Mouse (Mus musculus): ENCODE results near the gene Nf1. TPM values are rescaled to one million over a fixed set of nuclear protein-coding genes. Genes with fewer than 3 reads are reported as not detected.

Gene Nf1
- polyA plus RNA-seq, 1 experiment from 2014 or later: 12.7 TPM

DNA sequence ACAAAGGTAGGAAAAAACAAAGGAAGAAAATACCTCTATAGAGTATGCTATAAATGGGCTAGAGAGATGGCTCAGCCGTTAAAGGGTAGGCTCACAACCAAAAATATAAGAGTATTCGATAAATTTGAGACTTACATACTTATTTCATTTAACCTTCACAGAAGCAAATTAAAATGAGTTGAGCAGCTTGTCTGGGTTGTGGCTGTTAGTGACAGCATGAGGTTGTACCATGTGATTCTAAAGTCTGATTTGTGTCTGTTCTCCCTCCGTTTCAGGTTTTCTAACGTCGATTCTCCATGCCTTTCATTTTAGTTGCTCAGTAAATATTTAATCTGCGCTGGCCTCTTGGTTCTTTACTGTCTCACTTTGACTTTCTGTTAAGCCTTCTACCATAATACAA lies 179.8 kb downstream of the Nf1 start:
- Histone ChIP-seq H3K4me1 (replicated peaks; ENCODE audit: control insufficient read depth, insufficient read depth, low read length) (no peaks in the 10 kb centered on the region), H3K27me3 (ENCODE audit: control insufficient read depth, insufficient read depth, low read length) (no peaks in the 10 kb centered on the region), H3K36me3 (replicated peaks; ENCODE audit: control insufficient read depth, insufficient read depth) (no peaks in the 10 kb centered on the region), H3K27ac (no peak overlapping the region), H3K9ac (no peak overlapping the region), H3K9me3 (ENCODE audit: control insufficient read depth, low read length) (no peaks in the 10 kb centered on the region), H3K4me3 (replicated peaks; ENCODE audit: low read length) (no peak overlapping the region), H3K4me2 (replicated peaks) (no peak overlapping the region)
- DNase-seq (ENCODE audit: low spot score) (no peak), ATAC-seq (ENCODE audit: low FRiP score) (no peak)
- 88% methylated on average over 6 of the region's 6 CpGs for WGBS

DNA sequence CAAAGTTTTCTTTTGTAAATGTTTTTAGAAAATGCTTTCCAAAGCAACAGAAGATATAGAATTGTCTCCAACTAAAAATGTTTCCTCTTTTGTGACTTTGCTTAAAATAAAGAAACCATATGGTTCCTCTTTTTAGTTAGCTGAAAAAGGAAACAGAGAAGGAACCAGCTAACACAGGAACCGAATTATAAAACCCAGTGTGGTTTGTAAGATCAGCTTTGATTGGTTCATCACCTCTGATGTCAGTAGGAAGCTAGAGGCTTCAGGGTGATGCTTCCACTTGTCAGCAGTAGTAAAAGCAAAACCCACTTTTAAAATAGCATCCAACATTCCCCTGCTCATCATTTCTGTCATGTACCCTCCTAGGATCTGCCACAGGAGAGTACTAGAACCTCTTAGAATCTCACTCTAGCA lies 180.4 kb downstream of the Nf1 start:
- Histone ChIP-seq H3K9ac (no peak overlapping the region), H3K4me2 (replicated peaks) (no peak overlapping the region), H3K4me1 (replicated peaks; ENCODE audit: control insufficient read depth, insufficient read depth, low read length) (no peaks in the 10 kb centered on the region), H3K27me3 (ENCODE audit: control insufficient read depth, insufficient read depth, low read length) (no peaks in the 10 kb centered on the region), H3K27ac (no peak overlapping the region), H3K9me3 (ENCODE audit: control insufficient read depth, low read length) (no peaks in the 10 kb centered on the region), H3K36me3 (replicated peaks; ENCODE audit: control insufficient read depth, insufficient read depth) (no peaks in the 10 kb centered on the region), H3K4me3 (replicated peaks; ENCODE audit: low read length) (no peak overlapping the region)
- DNase-seq (ENCODE audit: low spot score) (no peak), ATAC-seq (ENCODE audit: low FRiP score) (no peak)
- whole genome bisulfite sequencing: 80% methylated on average over 1 of the region's 1 CpGs

DNA sequence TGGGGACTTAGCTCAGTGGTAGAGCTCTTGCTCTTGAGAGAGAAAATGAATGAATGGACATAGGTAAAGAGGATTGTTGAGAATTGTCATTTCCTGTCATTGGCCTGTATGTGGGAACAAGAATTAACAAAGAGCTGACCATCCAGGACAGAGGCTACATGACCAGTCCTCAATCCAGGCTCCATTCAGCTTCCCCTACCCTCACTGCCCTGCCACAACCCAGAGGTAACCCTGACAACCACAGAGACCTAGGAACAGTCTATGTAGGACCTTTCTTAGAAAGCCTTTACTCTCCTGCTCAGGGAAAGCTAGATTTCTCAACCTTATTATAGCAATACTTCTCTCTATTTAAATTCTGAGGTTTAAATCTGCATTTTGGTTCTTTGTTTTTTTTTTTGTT lies 181.3 kb downstream of the Nf1 start:
- H3K4me1 ChIP-seq (replicated peaks; ENCODE audit: control insufficient read depth, insufficient read depth, low read length): no peaks in the 10 kb centered on the region
- H3K36me3 ChIP-seq (replicated peaks; ENCODE audit: control insufficient read depth, insufficient read depth): no peaks in the 10 kb centered on the region
- no peaks in the 10 kb centered on the region for H3K9me3 ChIP-seq (ENCODE audit: control insufficient read depth, low read length)
- no peak overlapping the region for H3K27ac ChIP-seq
- no peak overlapping the region for H3K4me3 ChIP-seq (replicated peaks; ENCODE audit: low read length)
- ATAC-seq (ENCODE audit: low FRiP score): no peak
- H3K4me2 ChIP-seq (replicated peaks): no peak overlapping the region
- no peaks in the 10 kb centered on the region for H3K27me3 ChIP-seq (ENCODE audit: control insufficient read depth, insufficient read depth, low read length)
- H3K9ac ChIP-seq: no peak overlapping the region
- DNase-seq (ENCODE audit: low spot score): no peak

DNA sequence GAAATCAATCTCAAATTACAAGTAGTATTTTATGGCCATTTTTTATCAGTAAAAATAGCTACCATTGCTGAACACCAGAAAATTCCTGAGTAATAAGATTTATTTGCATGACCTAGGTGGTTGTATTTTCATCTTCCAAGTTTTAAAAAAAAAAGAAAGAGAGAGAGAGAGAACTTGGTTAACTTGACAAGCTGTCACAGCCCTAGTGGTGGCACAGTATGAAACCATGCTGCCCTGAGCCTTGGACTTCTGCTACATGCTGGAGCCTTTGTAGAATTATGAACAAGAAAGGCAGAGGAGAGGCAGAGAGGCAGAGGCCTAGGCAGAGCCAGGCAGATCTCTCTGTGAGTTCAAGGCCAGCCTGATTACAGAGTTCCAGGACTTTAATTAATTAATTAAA lies 182.4 kb downstream of the Nf1 start:
- no peaks in the 10 kb centered on the region for H3K4me1 ChIP-seq (replicated peaks; ENCODE audit: control insufficient read depth, insufficient read depth, low read length)
- no peaks in the 10 kb centered on the region for H3K36me3 ChIP-seq (replicated peaks; ENCODE audit: control insufficient read depth, insufficient read depth)
- no peak for ATAC-seq (ENCODE audit: low FRiP score)
- no peaks in the 10 kb centered on the region for H3K27me3 ChIP-seq (ENCODE audit: control insufficient read depth, insufficient read depth, low read length)
- no peak overlapping the region for H3K27ac ChIP-seq
- no peak for DNase-seq (ENCODE audit: low spot score)
- H3K4me2 ChIP-seq (replicated peaks): no peak overlapping the region
- no peak overlapping the region for H3K4me3 ChIP-seq (replicated peaks; ENCODE audit: low read length)
- no peaks in the 10 kb centered on the region for H3K9me3 ChIP-seq (ENCODE audit: control insufficient read depth, low read length)
- no peak overlapping the region for H3K9ac ChIP-seq

DNA sequence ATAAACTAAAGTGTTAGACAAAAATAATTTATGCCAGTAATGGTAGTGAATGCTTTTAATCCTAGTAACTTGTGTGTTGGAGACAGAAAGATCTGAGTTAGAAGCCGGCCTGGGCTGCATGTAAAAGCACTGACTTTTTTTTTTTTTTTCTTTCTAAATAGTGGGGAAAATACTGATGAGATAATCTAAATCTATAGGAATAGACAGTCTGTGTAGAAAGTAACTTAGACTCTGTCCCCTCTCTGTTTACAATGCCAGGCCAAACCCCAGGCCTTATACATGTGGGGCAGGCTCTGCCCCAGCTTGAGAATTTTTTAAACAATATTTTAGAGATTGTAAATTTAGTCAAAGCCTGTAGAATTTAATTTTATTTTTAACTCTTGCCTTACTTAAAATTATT lies 183.5 kb downstream of the Nf1 start:
- WGBS: 84% methylated on average over 1 of the region's 1 CpGs

DNA sequence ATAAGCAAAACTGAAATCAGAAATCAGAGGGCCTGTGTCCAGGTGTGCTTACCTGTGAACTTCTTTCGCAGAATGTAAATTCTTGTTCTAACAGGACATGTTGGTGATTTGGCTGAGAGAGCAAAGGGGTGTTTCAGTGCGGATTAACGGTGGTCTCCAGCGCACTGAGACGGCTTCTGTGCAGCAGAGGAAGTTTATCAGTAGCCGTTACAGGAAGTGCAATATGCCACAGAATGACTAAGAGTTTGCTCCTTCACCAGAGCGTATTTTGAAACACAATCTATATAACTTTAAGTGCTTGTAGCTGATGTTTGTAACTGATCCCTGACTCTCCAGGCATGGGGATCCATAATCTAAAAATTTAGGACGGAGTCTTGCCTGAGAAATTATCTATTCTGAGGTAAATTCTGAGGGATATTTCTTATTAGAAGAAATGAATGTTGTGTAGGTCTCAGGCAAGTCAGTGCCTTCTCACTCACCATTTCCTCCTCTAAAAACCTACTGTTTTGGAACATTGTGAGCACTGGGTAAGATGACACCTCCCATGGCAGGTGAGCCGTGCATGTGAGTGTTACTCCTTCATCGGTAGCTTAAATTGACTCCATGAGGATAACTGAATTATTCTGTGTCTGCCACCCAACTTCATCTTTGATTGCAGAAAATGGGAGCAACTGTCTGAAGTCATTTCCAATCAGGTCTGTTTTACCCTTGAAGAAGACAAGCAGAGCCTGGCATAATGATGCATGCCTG lies 184.2 kb downstream of the Nf1 start, which contains the start of gene Evi2b:
Gene Evi2b (minus strand): TSS at position 203 of the 750 bp plus-strand sequence.
- ATAC-seq (ENCODE audit: low FRiP score): no peak
- Histone ChIP-seq H3K27ac (no peak within 1 kb of the TSS), H3K4me3 (replicated peaks; ENCODE audit: low read length) (no peak within 1 kb of the TSS), H3K9me3 (ENCODE audit: control insufficient read depth, low read length) (no peaks in the 10 kb centered on the region), H3K9ac (no peak within 1 kb of the TSS), H3K4me2 (replicated peaks) (no peak within 1 kb of the TSS), H3K4me1 (replicated peaks; ENCODE audit: control insufficient read depth, insufficient read depth, low read length) (no peaks in the 10 kb centered on the region), H3K27me3 (ENCODE audit: control insufficient read depth, insufficient read depth, low read length) (no peaks in the 10 kb centered on the region), H3K36me3 (replicated peaks; ENCODE audit: control insufficient read depth, insufficient read depth) (peaks cover 11% of the 10 kb centered on the region)
- WGBS: 86% methylated on average over 10 of the region's 10 CpGs
- DNase-seq (ENCODE audit: low spot score): no peak

More for the DNA sequence above, 183.5 kb downstream of the Nf1 start:
- Histone ChIP-seq H3K4me2 (replicated peaks) (no peak overlapping the region), H3K9me3 (ENCODE audit: control insufficient read depth, low read length) (no peaks in the 10 kb centered on the region), H3K4me1 (replicated peaks; ENCODE audit: control insufficient read depth, insufficient read depth, low read length) (no peaks in the 10 kb centered on the region), H3K9ac (no peak overlapping the region), H3K36me3 (replicated peaks; ENCODE audit: control insufficient read depth, insufficient read depth) (peaks cover 6% of the 10 kb centered on the region), H3K27me3 (ENCODE audit: control insufficient read depth, insufficient read depth, low read length) (no peaks in the 10 kb centered on the region), H3K27ac (no peak overlapping the region), H3K4me3 (replicated peaks; ENCODE audit: low read length) (no peak overlapping the region)
- no peak for ATAC-seq (ENCODE audit: low FRiP score)
- DNase-seq (ENCODE audit: low spot score): no peak

DNA sequence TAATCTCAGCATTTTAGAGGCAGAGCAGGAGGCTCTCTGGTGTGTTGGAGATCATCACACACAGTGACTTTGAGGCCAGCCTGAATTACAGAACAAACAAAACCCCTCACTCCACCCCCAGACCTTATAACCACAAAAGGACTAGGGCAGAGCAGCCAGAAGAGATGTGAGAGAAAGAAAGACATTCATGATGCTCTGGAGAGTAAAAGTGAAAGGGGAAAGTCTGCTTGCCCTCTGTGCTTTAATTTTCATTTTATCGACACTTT lies 184.8 kb downstream of the Nf1 start:
- WGBS: 100% methylated on average over 1 of the region's 1 CpGs
- no peaks in the 10 kb centered on the region for H3K9me3 ChIP-seq (ENCODE audit: control insufficient read depth, low read length)
- no peak overlapping the region for H3K4me2 ChIP-seq (replicated peaks)
- peaks cover 11% of the 10 kb centered on the region for H3K36me3 ChIP-seq (replicated peaks; ENCODE audit: control insufficient read depth, insufficient read depth)
- H3K4me1 ChIP-seq (replicated peaks; ENCODE audit: control insufficient read depth, insufficient read depth, low read length): no peaks in the 10 kb centered on the region
- ATAC-seq (ENCODE audit: low FRiP score): no peak
- DNase-seq (ENCODE audit: low spot score): no peak
- H3K9ac ChIP-seq: no peak overlapping the region
- H3K27ac ChIP-seq: no peak overlapping the region
- no peaks in the 10 kb centered on the region for H3K27me3 ChIP-seq (ENCODE audit: control insufficient read depth, insufficient read depth, low read length)
- H3K4me3 ChIP-seq (replicated peaks; ENCODE audit: low read length): no peak overlapping the region

DNA sequence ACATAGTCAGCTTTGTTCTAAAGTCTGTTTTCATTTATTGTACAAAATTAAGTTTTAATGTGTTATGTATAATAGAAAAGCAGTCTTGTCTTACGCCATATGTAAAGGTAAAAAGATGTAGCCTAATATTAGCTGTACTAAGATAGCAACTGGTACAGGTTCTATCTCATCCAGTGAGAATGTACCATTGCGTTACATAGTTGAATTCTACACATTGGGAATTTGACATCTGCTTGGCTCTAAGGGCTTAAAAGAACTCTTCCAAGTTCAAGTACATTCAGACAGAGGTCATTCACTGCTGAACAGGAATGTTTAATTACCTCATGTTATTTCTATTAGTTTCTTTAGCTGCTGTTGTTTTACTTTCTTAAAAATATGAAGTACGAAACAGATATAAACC lies 187.1 kb downstream of the Nf1 start:
- no peaks in the 10 kb centered on the region for H3K4me1 ChIP-seq (replicated peaks; ENCODE audit: control insufficient read depth, insufficient read depth, low read length)
- 93% methylated on average over 3 of the region's 3 CpGs for WGBS
- no peak for DNase-seq (ENCODE audit: low spot score)

DNA sequence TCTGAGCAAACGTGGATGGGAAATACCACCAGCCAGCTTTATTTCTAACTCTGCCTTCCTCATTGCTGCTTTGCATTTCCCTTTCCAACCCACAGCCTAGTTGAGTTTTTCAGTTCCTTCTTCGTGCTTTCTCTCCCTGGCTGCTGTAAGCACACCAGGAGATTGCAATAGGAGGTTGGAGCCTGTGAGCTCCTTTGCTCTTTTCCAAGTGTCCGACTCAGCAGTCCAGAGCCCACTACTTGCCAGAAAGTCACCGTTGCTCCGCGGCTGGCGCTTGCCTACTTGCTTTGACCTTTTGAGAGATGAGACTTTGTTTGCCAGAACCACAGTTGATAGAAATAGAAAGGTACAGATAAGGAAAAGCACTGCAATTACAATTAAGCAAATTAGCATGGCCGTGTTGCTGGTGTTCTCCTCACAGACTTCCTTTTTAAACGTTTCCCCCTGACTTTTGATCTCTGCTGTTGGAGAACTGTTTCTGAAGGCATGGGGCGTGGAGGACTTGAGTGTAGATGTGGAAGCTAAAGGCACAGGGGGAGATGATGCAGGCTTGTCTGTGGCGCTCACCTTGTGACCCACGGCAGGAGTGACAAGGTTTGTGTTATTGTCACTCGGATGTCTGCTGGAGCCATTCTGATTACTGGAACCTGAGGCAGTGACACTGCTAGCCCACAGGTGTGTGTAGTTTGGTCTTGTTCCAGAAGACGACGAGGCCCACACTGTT lies 187.7 kb downstream of the Nf1 start:
- no peak overlapping the region for H3K9ac ChIP-seq
- H3K4me1 ChIP-seq (replicated peaks; ENCODE audit: control insufficient read depth, insufficient read depth, low read length): no peaks in the 10 kb centered on the region
- H3K4me2 ChIP-seq (replicated peaks): no peak overlapping the region
- no peak overlapping the region for H3K27ac ChIP-seq
- WGBS: 86% methylated on average over 15 of the region's 15 CpGs
- no peak for DNase-seq (ENCODE audit: low spot score)
- no peaks in the 10 kb centered on the region for H3K27me3 ChIP-seq (ENCODE audit: control insufficient read depth, insufficient read depth, low read length)
- no peaks in the 10 kb centered on the region for H3K9me3 ChIP-seq (ENCODE audit: control insufficient read depth, low read length)
- H3K36me3 ChIP-seq (replicated peaks; ENCODE audit: control insufficient read depth, insufficient read depth): peaks cover 11% of the 10 kb centered on the region
- ATAC-seq (ENCODE audit: low FRiP score): no peak
- H3K4me3 ChIP-seq (replicated peaks; ENCODE audit: low read length): no peak overlapping the region

More for the DNA sequence above, 187.1 kb downstream of the Nf1 start:
- H3K9ac ChIP-seq: no peak overlapping the region
- no peak overlapping the region for H3K4me2 ChIP-seq (replicated peaks)
- no peak overlapping the region for H3K27ac ChIP-seq
- peaks cover 11% of the 10 kb centered on the region for H3K36me3 ChIP-seq (replicated peaks; ENCODE audit: control insufficient read depth, insufficient read depth)
- H3K4me3 ChIP-seq (replicated peaks; ENCODE audit: low read length): no peak overlapping the region
- no peak for ATAC-seq (ENCODE audit: low FRiP score)
- H3K9me3 ChIP-seq (ENCODE audit: control insufficient read depth, low read length): no peaks in the 10 kb centered on the region
- no peaks in the 10 kb centered on the region for H3K27me3 ChIP-seq (ENCODE audit: control insufficient read depth, insufficient read depth, low read length)

All from hindbrain, embryonic 14.5 days (tissue).